Mouse (Mus musculus): Measurements from ENCODE around the gene Stra8. TPM values are rescaled to one million over a fixed set of nuclear protein-coding genes. Genes with fewer than 3 reads are reported as not detected.

Stra8 gene
- polyA plus RNA-seq, 1 experiment from 2014 or later = not detected

DNA sequence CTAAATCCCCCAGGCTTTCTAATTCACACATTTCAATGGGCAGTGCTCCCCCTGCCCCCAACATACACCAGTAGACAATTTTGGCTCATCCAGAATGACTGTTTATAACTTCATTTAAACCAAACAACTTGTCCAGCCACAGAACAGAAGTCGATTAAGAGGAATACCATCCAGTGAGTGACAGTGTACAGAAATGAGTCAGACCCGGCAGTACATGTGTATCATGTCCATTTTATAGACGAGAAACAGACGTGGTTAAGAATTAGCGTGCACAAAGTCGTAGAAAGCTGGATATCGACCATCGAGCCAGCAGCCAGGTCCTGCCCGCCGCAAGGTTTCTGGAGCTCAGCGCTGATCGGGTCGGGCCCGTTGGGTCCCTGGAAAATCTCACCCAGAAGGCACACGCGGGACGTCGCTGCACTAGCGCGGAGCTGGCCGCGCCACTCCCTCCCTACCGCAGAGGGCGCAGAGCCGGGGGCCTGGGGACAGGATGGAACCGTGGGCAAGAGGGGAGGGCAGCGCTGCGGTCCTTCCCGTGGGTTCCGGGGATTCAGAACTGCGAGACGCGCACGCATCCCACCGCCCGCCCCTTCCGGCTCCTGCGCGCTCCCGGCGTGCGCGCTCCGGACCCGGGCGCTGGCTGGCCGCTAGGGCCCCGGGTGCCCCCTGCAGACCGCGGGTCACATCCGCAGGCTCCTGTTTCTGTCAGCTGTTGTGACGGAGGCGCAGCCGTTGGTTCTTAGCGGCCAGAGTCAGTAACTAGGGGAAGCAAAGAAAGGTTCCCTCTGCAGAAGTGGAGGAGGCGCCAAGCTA lies 42.2 kb upstream of the Stra8 start, which contains the start of gene Cyren:
TSS of gene Cyren (minus strand) at position 552 of the 813 bp plus-strand sequence.
- Histone ChIP-seq H3K9me3 (replicated peaks; ENCODE audit: control insufficient read depth, low read length) (no peaks in the 10 kb centered on the region), H3K36me3 (ENCODE audit: control insufficient read depth, insufficient read depth, low read length) (peaks cover 2% of the 10 kb centered on the region), H3K9ac (ENCODE audit: low read depth, low read length) (peak within 1 kb of the TSS; percentile 88), H3K27me3 (ENCODE audit: control insufficient read depth, insufficient read depth, low read length) (no peaks in the 10 kb centered on the region), H3K4me3 (ENCODE audit: low read depth, low read length) (peak within 1 kb of the TSS; percentile 69), H3K4me1 (ENCODE audit: control insufficient read depth, insufficient read depth, low read length) (peaks cover 40% of the 10 kb centered on the region), H3K27ac (ENCODE audit: low read depth, low read length) (peak within 1 kb of the TSS; percentile 88), H3K4me2 (peak within 1 kb of the TSS; percentile 78)
- ATAC-seq (replicated peaks; ENCODE audit: insufficient number of reproducible peaks, low FRiP score, low TSS enrichment) = peak; percentile 79
- under 1% methylated on average over 56 of the region's 56 CpGs for WGBS (ENCODE audit: insufficient replicate concordance)

- ATAC-seq (replicated peaks; ENCODE audit: insufficient number of reproducible peaks, low FRiP score, low TSS enrichment) = no peak
- peaks cover 38% of the 10 kb centered on the region for H3K4me1 ChIP-seq (ENCODE audit: control insufficient read depth, insufficient read depth, low read length)
- no peaks in the 10 kb centered on the region for H3K9me3 ChIP-seq (replicated peaks; ENCODE audit: control insufficient read depth, low read length)
- no peak overlapping the region for H3K4me3 ChIP-seq (ENCODE audit: low read depth, low read length)
- no peaks in the 10 kb centered on the region for H3K27me3 ChIP-seq (ENCODE audit: control insufficient read depth, insufficient read depth, low read length)
- no peak overlapping the region for H3K4me2 ChIP-seq
- no peak overlapping the region for H3K27ac ChIP-seq (ENCODE audit: low read depth, low read length)
- 90% methylated on average over 16 of the region's 16 CpGs for WGBS (ENCODE audit: insufficient replicate concordance)
- peaks cover 7% of the 10 kb centered on the region for H3K36me3 ChIP-seq (ENCODE audit: control insufficient read depth, insufficient read depth, low read length)
- H3K9ac ChIP-seq (ENCODE audit: low read depth, low read length) = no peak overlapping the region
Observed at GRCm38 (mm10) chr6:34879101-34879740, 40.7 kb upstream of the Stra8 start.

DNA sequence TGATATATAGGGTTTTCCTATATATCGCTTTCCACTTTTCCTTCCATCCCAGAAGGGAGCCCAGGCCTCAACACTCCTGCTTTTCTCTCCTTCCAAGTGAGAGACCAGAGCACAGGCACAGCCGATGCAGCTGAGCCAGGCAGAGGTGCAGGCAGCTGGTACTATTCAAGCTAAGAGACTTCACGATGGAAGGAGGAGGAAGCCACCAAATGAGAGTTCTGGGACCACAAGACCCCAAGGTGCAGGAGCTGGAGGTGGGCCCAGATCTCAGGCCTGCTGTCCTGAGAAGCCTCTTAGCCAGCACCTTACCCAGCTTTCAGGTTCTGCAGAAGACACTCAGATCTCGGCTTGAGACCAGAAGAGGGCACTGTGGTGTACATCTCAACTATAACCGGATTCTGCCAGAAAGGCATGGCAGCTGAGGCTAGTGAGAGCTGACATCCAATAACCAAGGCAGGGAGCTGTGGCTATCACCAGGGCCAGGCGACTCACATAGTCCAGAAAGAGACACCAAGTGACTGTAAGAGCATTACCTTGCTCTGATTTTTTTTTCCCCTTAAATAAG lies 40.0 kb upstream of the Stra8 start:
- Histone ChIP-seq H3K27ac (ENCODE audit: low read depth, low read length) (no peak overlapping the region), H3K4me1 (ENCODE audit: control insufficient read depth, insufficient read depth, low read length) (peaks cover 30% of the 10 kb centered on the region), H3K36me3 (ENCODE audit: control insufficient read depth, insufficient read depth, low read length) (peaks cover 15% of the 10 kb centered on the region), H3K9me3 (replicated peaks; ENCODE audit: control insufficient read depth, low read length) (no peaks in the 10 kb centered on the region), H3K4me2 (no peak overlapping the region), H3K4me3 (ENCODE audit: low read depth, low read length) (no peak overlapping the region), H3K27me3 (ENCODE audit: control insufficient read depth, insufficient read depth, low read length) (no peaks in the 10 kb centered on the region), H3K9ac (ENCODE audit: low read depth, low read length) (no peak overlapping the region)
- 63% methylated on average over 6 of the region's 6 CpGs for WGBS (ENCODE audit: insufficient replicate concordance)
- ATAC-seq (replicated peaks; ENCODE audit: insufficient number of reproducible peaks, low FRiP score, low TSS enrichment) = no peak

DNA sequence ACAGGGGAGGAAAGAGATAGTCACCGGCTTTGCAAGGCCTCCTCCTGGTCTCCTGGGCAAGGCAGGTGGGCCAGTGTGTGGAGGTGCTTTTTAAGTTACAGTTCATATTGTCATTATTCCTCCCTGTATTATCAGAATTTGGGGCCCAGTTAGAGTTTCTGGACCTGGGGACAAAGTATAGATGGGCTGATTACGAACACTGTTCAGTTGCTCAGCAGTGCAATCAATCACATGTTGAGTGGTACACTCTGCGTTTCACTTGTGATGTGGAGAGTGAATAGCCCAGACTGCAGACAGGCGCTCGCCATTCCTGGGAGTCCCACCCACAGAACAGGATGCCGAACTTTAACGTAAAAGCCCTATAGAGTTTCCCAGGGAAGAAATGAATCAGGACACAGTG lies 35.2 kb upstream of the Stra8 start:
- Histone ChIP-seq H3K9me3 (replicated peaks; ENCODE audit: control insufficient read depth, low read length) (no peaks in the 10 kb centered on the region), H3K4me2 (no peak overlapping the region), H3K27ac (ENCODE audit: low read depth, low read length) (no peak overlapping the region), H3K4me3 (ENCODE audit: low read depth, low read length) (no peak overlapping the region), H3K9ac (ENCODE audit: low read depth, low read length) (no peak overlapping the region), H3K36me3 (ENCODE audit: control insufficient read depth, insufficient read depth, low read length) (peaks cover 20% of the 10 kb centered on the region), H3K27me3 (ENCODE audit: control insufficient read depth, insufficient read depth, low read length) (no peaks in the 10 kb centered on the region), H3K4me1 (ENCODE audit: control insufficient read depth, insufficient read depth, low read length) (peaks cover 11% of the 10 kb centered on the region)
- ATAC-seq (replicated peaks; ENCODE audit: insufficient number of reproducible peaks, low FRiP score, low TSS enrichment) = no peak
- 82% methylated on average over 7 of the region's 7 CpGs for WGBS (ENCODE audit: insufficient replicate concordance)

- Histone ChIP-seq H3K4me3 (ENCODE audit: low read depth, low read length) (no peak overlapping the region), H3K9me3 (replicated peaks; ENCODE audit: control insufficient read depth, low read length) (no peaks in the 10 kb centered on the region), H3K36me3 (ENCODE audit: control insufficient read depth, insufficient read depth, low read length) (peaks cover 31% of the 10 kb centered on the region), H3K27ac (ENCODE audit: low read depth, low read length) (peak overlapping the region; percentile 37; the same call in 1 of the 2 replicates), H3K9ac (ENCODE audit: low read depth, low read length) (no peak overlapping the region), H3K27me3 (ENCODE audit: control insufficient read depth, insufficient read depth, low read length) (no peaks in the 10 kb centered on the region), H3K4me2 (no peak overlapping the region), H3K4me1 (ENCODE audit: control insufficient read depth, insufficient read depth, low read length) (peaks cover 13% of the 10 kb centered on the region)
- ATAC-seq (replicated peaks; ENCODE audit: insufficient number of reproducible peaks, low FRiP score, low TSS enrichment) = no peak
- WGBS (ENCODE audit: insufficient replicate concordance) = 71% methylated on average over 6 of the region's 6 CpGs
Observed at GRCm38 (mm10) chr6:34887131-34887850, 32.7 kb upstream of the Stra8 start.

- H3K27me3 ChIP-seq (ENCODE audit: control insufficient read depth, insufficient read depth, low read length) = no peaks in the 10 kb centered on the region
- H3K36me3 ChIP-seq (ENCODE audit: control insufficient read depth, insufficient read depth, low read length) = peaks cover 35% of the 10 kb centered on the region
- WGBS (ENCODE audit: insufficient replicate concordance) = 71% methylated on average over 4 of the region's 4 CpGs
- no peak overlapping the region for H3K27ac ChIP-seq (ENCODE audit: low read depth, low read length)
- no peaks in the 10 kb centered on the region for H3K9me3 ChIP-seq (replicated peaks; ENCODE audit: control insufficient read depth, low read length)
- H3K4me3 ChIP-seq (ENCODE audit: low read depth, low read length) = no peak overlapping the region
- peaks cover 13% of the 10 kb centered on the region for H3K4me1 ChIP-seq (ENCODE audit: control insufficient read depth, insufficient read depth, low read length)
- H3K9ac ChIP-seq (ENCODE audit: low read depth, low read length) = no peak overlapping the region
- ATAC-seq (replicated peaks; ENCODE audit: insufficient number of reproducible peaks, low FRiP score, low TSS enrichment) = no peak
- no peak overlapping the region for H3K4me2 ChIP-seq
Observed at GRCm38 (mm10) chr6:34889185-34889584, 30.8 kb upstream of the Stra8 start.

DNA sequence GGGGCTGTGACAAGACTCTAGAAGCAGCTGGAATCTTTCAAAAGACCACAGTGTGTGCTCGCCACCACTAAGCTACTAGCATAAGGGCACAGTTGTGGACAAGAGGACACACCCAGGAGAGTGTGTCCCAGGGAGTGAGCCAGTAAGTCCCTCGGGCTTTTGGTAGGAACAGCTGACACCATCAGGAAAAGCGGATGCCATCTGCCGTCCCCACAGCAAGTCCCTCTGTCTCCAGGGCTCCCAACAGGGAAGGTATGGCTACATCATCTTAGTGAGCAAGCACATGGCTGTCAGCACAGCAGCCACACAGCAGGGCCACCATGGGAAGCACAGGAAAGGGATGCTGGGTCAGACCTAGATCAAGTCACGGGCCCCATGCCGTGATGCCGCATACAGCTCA lies 24.4 kb upstream of the Stra8 start:
- Histone ChIP-seq H3K4me2 (no peak overlapping the region), H3K4me1 (ENCODE audit: control insufficient read depth, insufficient read depth, low read length) (peaks cover 19% of the 10 kb centered on the region), H3K27me3 (ENCODE audit: control insufficient read depth, insufficient read depth, low read length) (no peaks in the 10 kb centered on the region), H3K4me3 (ENCODE audit: low read depth, low read length) (no peak overlapping the region), H3K27ac (ENCODE audit: low read depth, low read length) (no peak overlapping the region), H3K36me3 (ENCODE audit: control insufficient read depth, insufficient read depth, low read length) (peaks cover 39% of the 10 kb centered on the region), H3K9ac (ENCODE audit: low read depth, low read length) (no peak overlapping the region), H3K9me3 (replicated peaks; ENCODE audit: control insufficient read depth, low read length) (no peaks in the 10 kb centered on the region)
- 87% methylated on average over 7 of the region's 7 CpGs for WGBS (ENCODE audit: insufficient replicate concordance)
- no peak for ATAC-seq (replicated peaks; ENCODE audit: insufficient number of reproducible peaks, low FRiP score, low TSS enrichment)

DNA sequence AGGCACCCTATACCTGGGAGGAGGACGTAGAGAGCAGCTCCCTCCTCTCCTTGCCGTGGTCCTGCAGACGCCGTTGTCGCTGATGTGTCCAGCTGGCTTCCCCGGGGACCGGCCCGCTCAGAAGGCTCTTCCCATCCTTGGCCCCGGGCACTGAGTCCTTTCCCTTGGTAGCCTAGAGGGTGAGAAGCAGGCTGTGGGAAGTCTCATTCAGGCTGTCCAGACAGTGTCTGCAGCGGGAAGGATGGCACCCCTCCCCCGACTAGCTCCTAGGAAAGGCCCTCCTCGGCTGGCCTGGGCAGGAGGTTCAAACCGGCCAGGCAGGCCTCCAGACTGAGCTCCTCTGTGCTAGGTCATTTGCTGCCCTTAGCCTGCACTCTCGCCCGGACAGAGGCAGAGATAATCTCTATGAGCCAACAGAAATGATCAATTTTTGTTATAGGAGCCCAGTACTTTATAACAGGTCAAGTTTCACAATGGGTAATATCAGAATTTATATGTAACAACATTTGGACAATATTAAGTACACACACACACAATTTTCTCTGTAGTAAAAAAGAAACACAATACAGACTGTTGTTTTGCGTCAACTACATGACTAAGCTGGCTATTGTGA lies 23.7 kb upstream of the Stra8 start:
- Histone ChIP-seq H3K36me3 (ENCODE audit: control insufficient read depth, insufficient read depth, low read length) (peaks cover 35% of the 10 kb centered on the region), H3K27me3 (ENCODE audit: control insufficient read depth, insufficient read depth, low read length) (no peaks in the 10 kb centered on the region), H3K4me3 (ENCODE audit: low read depth, low read length) (no peak overlapping the region), H3K9ac (ENCODE audit: low read depth, low read length) (no peak overlapping the region), H3K27ac (ENCODE audit: low read depth, low read length) (no peak overlapping the region), H3K4me2 (no peak overlapping the region), H3K4me1 (ENCODE audit: control insufficient read depth, insufficient read depth, low read length) (peaks cover 17% of the 10 kb centered on the region), H3K9me3 (replicated peaks; ENCODE audit: control insufficient read depth, low read length) (no peaks in the 10 kb centered on the region)
- WGBS (ENCODE audit: insufficient replicate concordance) = 56% methylated on average over 16 of the region's 16 CpGs
- ATAC-seq (replicated peaks; ENCODE audit: insufficient number of reproducible peaks, low FRiP score, low TSS enrichment) = no peak

Measured in heart, embryonic 11.5 days (tissue).